Mouse (Mus musculus): ENCODE measurements around the gene Fblim1. TPM values are rescaled to one million over a fixed set of nuclear protein-coding genes. Genes with fewer than 3 reads are reported as not detected.

The Fblim1 gene
- polyA plus RNA-seq, 1 experiment from 2014 or later, result 24.0 TPM

DNA sequence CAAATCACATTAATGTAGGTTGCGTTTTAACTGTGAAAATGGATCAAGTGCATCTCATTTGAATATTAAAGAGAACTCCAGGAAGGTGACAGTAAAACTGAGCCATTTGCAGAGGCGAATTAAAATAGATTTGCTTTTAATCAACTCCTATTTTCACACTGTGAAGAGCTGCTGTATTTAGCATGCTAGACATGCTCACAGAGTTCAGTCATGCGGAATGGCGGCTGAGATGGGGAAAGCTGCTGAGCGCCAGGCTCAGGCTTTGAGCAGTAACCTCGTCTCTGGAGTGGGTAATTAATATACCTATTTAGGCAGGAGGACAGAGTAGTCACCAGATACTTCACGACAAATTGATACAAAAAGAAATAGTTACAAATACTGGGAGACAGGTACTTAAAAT, 64.0 kb downstream of the Fblim1 start:
- Histone ChIP-seq H3K36me3 (no peaks in the 10 kb centered on the region), H3K27me3 (no peaks in the 10 kb centered on the region), H3K4me3 (replicated peaks) (no peak overlapping the region), H3K9me3 (no peaks in the 10 kb centered on the region), H3K4me1 (replicated peaks) (peaks cover 39% of the 10 kb centered on the region), H3K27ac (peak overlapping the region; percentile 53), H3K9ac (replicated peaks) (no peak overlapping the region), H3K4me2 (replicated peaks) (no peak overlapping the region)
- 9% methylated on average over 7 of the region's 7 CpGs for WGBS
- no peak for ATAC-seq

DNA sequence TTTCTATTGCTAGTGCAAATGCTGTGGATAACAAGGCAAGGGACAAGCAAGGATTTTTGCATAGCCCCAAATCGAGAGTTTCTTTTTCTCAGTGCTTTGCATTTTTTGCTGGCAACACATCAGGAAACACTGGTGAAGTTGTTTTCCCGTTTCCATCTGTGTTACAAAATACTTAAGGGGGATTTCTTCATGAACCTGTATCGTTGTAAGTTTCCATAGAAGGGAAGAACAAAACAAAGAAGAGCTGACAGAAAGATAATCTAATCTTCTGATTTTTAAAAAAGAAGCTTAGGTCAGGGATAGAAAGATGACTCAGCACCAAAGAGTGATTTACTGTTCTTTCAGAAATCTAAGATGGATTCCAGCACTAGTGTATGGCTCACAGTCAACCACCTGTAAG, 65.1 kb downstream of the Fblim1 start:
- Histone ChIP-seq H3K4me1 (replicated peaks) (peaks cover 39% of the 10 kb centered on the region), H3K9me3 (no peaks in the 10 kb centered on the region), H3K4me2 (replicated peaks) (no peak overlapping the region), H3K4me3 (replicated peaks) (no peak overlapping the region), H3K9ac (replicated peaks) (no peak overlapping the region), H3K36me3 (no peaks in the 10 kb centered on the region), H3K27ac (no peak overlapping the region), H3K27me3 (no peaks in the 10 kb centered on the region)
- 85% methylated on average over 3 of the region's 3 CpGs for WGBS
- ATAC-seq, result no peak

DNA sequence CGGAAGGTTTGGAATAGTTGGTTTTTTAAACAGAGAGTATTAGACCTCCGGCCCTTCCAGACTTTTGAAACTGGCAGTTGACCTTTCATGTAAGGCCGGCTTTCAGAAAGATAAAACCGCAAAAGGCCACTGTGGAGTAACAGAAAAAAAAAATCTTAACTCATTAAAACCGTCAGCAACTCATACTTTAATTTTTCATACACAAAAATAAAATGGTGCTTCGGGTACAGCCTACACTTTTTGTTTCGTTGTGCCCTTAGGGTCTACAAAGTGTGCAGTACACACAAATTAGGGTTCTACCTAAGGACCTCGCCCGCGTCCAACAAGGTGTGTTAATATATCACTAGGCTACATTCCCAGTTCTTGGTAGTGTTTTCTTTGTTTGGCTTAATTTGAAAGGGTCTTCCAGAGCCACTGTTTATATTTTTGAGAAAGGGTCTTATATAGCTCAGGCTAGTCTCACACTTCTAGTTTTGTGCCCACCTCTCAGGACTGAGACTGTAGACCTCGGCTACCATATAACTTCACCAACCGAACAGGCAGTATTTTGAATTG, 66.6 kb downstream of the Fblim1 start:
- H3K27me3 ChIP-seq, result no peaks in the 10 kb centered on the region
- H3K36me3 ChIP-seq, result no peaks in the 10 kb centered on the region
- no peak for ATAC-seq
- peaks cover 43% of the 10 kb centered on the region for H3K4me1 ChIP-seq (replicated peaks)
- peak overlapping the region; percentile 98 for H3K27ac ChIP-seq
- H3K4me2 ChIP-seq (replicated peaks), result peak overlapping the region; percentile 90
- peak overlapping the region; percentile 76 for H3K9ac ChIP-seq (replicated peaks)
- H3K4me3 ChIP-seq (replicated peaks), result peak overlapping the region; percentile 96
- WGBS, result 50% methylated on average over 12 of the region's 12 CpGs
- no peaks in the 10 kb centered on the region for H3K9me3 ChIP-seq

DNA sequence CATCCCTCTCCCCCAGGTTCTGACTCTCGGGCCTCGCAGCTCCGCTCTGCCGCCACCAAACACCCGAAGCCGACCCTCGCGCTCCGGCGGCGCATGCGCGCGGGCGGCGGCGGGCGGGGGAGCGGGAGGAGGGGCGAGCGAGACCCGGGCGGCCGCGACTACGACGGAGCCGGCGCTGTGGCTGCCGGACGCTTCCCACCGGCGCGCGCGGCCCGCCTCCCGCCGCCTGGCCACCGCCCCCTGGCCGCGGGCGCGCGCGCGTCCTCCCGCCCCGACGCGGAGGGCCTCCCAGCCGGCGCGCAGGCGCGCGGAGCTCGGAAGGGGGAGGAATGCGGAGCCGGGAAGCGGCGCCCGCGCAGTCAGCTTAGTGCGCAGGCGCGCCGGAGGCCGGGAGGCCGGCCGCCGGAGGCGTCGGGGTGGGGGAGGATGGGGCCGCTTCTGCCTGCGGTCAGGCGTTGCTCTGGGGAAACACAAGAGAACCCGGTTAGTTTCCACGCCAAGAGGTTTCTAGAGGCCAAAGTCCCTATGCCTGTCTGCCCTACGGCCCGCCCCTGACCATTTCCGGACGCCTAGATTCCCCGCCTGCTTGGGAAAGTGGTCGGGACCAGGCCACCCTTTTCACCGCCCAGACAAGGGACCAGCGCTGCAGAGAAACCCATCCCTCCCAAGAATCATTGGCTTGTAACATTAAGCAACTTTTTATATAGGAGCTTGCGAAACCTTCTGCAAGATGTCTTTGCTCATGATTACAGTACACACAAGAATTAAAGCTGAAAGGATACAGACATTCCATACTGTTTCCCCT, 67.3 kb downstream of the Fblim1 start, which contains the start of gene Spen:
Gene Spen, minus strand, starts transcription at position 190 of the 805 bp plus-strand sequence.
- Histone ChIP-seq H3K9me3 (no peaks in the 10 kb centered on the region), H3K4me1 (replicated peaks) (peaks cover 48% of the 10 kb centered on the region), H3K4me3 (replicated peaks) (peak within 1 kb of the TSS; percentile 96), H3K9ac (replicated peaks) (peak within 1 kb of the TSS; percentile 98), H3K27ac (peak within 1 kb of the TSS; percentile 98), H3K36me3 (no peaks in the 10 kb centered on the region), H3K4me2 (replicated peaks) (peak within 1 kb of the TSS; percentile 90), H3K27me3 (no peaks in the 10 kb centered on the region)
- under 1% methylated on average over 85 of the region's 88 CpGs for WGBS
- ATAC-seq, result peak; percentile 81

DNA sequence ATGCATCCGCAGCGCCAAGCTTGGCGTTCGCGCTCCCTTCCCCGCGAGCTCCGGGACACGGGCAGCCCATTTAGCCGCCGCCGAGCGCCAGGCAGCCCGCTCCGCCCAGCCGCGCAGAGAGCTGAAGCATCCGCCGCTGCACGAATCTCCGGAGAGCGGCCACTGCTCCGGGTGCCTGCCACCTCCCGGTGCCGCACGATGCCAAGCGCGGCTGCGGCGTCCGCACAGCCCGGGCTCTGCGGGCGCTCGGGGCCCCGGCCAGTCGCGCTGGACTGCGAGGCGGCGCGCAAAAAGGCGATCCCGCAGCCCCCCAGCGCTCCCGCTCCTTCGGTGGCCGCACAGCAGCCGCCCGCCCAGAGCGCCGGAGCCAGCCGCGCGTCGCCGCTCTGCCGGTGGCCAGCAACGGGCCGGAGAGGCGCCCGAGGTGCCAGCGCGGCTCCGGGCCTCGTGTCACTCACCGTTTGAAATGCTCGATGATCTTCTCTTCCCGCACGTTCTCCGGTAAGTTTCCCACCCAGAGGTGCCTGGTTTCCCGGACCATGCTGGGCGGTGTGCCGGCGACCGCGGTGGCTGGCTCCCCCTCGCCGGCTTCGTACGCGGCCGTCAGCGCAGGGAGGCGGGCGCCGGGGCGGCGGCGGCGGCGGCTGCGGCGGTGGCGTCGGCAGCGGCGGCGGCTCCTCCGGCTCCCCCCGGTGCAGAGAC, 68.0 kb downstream of the Fblim1 start:
- peak overlapping the region; percentile 96 for H3K4me3 ChIP-seq (replicated peaks)
- no peaks in the 10 kb centered on the region for H3K36me3 ChIP-seq
- under 1% methylated on average over 85 of the region's 101 CpGs for WGBS
- H3K27me3 ChIP-seq, result no peaks in the 10 kb centered on the region
- H3K9ac ChIP-seq (replicated peaks), result peak overlapping the region; percentile 98
- ATAC-seq, result peak; percentile 32
- H3K27ac ChIP-seq, result peak overlapping the region; percentile 98
- H3K4me1 ChIP-seq (replicated peaks), result peaks cover 55% of the 10 kb centered on the region
- peak overlapping the region; percentile 90 for H3K4me2 ChIP-seq (replicated peaks)
- no peaks in the 10 kb centered on the region for H3K9me3 ChIP-seq

DNA sequence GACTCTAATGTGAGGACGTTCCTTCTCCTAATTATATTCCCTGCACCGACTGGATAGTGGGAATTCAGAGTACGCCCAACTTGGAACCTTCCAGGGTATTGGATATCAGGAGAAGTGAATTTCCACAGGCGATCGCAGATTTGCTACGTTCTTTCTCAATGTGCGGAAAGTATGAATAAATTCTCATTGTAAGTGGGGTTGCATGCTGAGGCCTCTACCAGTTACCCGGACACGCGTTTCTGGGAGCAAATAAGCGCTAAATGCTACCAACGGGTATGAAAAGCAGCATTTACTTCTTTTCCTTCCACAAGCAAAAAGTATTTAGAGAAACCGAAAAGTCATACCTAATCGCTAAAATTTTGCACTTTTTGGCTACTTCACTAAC, 68.7 kb downstream of the Fblim1 start:
- H3K4me1 ChIP-seq (replicated peaks), result peaks cover 56% of the 10 kb centered on the region

DNA sequence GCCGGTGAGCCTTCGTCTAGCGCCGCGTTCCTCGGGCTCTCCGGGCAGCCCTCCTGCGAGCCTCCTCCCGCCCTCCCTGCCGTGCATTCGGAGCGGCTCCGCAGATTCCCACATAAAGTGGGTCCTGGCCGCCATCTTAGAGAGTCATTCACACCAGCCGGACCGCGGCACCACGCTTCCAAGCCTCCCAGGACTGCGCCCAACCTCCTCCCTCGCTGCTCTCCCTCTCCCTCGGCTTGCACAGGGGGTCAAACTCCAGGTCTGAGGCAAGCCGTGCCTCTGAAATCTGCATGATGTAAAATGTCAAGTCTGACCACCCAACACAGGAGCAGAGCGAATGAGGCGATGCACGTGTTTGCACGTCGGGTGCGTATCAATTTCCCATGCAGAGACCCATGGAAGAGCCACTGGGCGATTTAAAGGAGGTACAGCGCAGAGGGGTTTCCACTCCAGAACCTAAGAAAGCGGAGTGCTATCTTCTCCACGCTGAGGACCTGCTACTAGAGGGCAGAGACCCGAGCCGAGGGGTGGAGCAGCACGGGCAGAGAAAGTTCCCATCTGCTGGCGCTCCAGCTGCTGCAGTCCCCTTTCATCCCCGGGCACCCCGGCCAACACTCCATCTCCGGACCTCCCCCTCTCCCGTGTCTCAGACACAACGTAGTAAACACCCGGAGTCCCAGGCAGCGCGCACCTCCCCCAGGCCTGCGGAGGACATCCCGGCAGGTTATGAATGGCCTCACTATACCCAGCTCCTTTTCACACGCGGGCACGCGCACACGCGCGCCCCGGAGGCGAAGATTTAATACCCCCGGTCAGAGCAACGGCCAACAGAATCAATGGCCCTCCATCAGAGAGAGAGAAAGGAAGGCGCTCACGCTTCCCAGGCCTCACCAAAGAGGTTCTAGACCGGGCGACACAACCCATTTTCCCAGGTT, 69.3 kb downstream of the Fblim1 start:
- peaks cover 53% of the 10 kb centered on the region for H3K4me1 ChIP-seq (replicated peaks)

More for the DNA sequence above, 68.7 kb downstream of the Fblim1 start:
- WGBS, result under 1% methylated on average over 14 of the region's 14 CpGs
- peak overlapping the region; percentile 98 for H3K9ac ChIP-seq (replicated peaks)
- H3K27me3 ChIP-seq, result no peaks in the 10 kb centered on the region
- peak overlapping the region; percentile 96 for H3K4me3 ChIP-seq (replicated peaks)
- H3K27ac ChIP-seq, result peak overlapping the region; percentile 98
- no peaks in the 10 kb centered on the region for H3K36me3 ChIP-seq
- H3K4me2 ChIP-seq (replicated peaks), result peak overlapping the region; percentile 90
- H3K9me3 ChIP-seq, result no peaks in the 10 kb centered on the region
- no peak for ATAC-seq

DNA sequence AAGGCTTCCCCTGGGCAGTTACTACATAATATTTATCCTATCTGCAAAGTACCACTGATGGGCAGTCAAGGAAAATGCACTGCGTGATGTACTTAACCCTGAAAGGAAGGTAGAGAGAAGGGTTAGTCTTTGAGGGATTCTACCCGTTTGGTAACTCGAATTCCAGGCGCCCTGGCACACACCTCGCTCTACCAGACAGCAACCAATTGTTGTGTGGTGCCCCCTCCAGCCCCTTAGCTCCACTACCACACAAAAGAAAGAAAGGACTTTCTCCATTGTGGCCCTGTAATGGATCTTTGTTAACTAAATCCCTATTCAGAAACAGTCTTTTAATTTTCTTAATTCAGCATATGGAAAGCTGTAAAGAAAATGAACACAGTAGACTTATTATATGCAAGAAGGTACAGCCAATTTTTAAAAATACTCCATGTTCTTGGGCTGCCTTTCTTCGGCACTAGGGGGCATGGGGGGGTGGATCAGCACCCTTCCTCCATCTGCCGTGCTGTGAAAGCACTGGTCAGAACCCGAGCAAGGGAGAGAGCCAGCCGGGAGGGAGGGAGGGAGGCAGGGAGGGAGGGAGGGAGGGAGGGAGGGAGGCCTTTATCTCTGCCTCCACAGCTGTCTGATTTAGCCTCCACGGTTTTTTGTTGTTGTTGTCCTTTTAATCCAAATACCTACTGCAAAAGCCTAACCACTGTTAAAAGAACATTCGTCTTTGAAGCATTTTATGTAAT, 70.8 kb downstream of the Fblim1 start:
- Histone ChIP-seq H3K4me2 (replicated peaks) (peak overlapping the region; percentile 90), H3K36me3 (peaks cover 3% of the 10 kb centered on the region; the same call in 1 of the 2 replicates), H3K9me3 (no peaks in the 10 kb centered on the region), H3K4me3 (replicated peaks) (peak overlapping the region; percentile 96), H3K9ac (replicated peaks) (peak overlapping the region; percentile 98), H3K27me3 (no peaks in the 10 kb centered on the region), H3K4me1 (replicated peaks) (peaks cover 51% of the 10 kb centered on the region), H3K27ac (peak overlapping the region; percentile 98)
- 4% methylated on average over 10 of the region's 11 CpGs for WGBS
- ATAC-seq, result peak; percentile 53

More for the DNA sequence above, 69.3 kb downstream of the Fblim1 start:
- H3K4me2 ChIP-seq (replicated peaks), result peak overlapping the region; percentile 90
- WGBS, result under 1% methylated on average over 61 of the region's 61 CpGs
- H3K4me3 ChIP-seq (replicated peaks), result peak overlapping the region; percentile 96
- H3K36me3 ChIP-seq, result no peaks in the 10 kb centered on the region
- peak; percentile 74 for ATAC-seq
- H3K27me3 ChIP-seq, result no peaks in the 10 kb centered on the region
- peak overlapping the region; percentile 98 for H3K9ac ChIP-seq (replicated peaks)
- H3K27ac ChIP-seq, result peak overlapping the region; percentile 98
- no peaks in the 10 kb centered on the region for H3K9me3 ChIP-seq

DNA sequence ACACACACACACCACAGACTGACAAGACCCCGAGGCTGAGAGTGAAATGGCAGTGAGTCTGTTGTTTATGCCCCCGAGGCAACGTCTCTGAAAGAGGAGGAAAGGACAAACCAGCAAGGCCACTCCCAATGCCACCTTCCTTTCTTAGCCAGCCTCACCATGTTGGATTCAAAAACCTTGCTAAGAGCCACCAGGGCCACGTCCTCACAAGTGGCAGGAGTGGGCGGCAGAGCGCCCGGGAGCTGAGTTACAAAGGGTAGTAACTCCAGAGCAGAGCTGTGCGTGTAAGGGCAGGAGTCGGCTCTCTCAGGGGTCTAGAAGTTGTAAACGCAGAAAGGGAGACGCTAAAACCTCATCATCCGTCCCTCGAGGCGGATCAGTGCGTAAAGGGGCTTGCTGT, 74.9 kb downstream of the Fblim1 start:
- Histone ChIP-seq H3K4me2 (replicated peaks) (no peak overlapping the region), H3K27ac (no peak overlapping the region), H3K36me3 (peaks cover 8% of the 10 kb centered on the region; the same call in 1 of the 2 replicates), H3K4me3 (replicated peaks) (no peak overlapping the region), H3K9ac (replicated peaks) (no peak overlapping the region), H3K9me3 (no peaks in the 10 kb centered on the region), H3K4me1 (replicated peaks) (peaks cover 46% of the 10 kb centered on the region), H3K27me3 (no peaks in the 10 kb centered on the region)
- ATAC-seq, result no peak
- 86% methylated on average over 15 of the region's 15 CpGs for WGBS

DNA sequence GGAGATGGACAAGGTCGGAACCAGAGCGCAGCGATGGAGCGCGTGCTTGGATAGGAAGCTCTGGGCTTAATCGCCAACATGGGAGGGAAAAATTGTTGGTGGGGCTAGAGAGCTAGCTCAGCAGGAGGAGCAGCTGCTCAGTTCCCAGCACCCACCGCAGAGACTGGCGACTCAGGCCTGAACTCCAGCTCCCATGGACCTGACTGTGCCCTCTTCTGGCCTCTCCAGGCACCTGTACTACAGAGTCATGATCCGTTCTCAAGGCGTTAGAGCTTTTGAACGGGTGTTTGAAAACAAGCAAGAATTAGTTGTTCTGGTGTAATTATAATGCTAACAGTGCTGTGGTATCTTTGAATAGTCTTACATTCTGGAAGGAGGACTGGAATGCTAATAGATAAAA, 77.0 kb downstream of the Fblim1 start:
- ATAC-seq, result no peak
- H3K27me3 ChIP-seq, result no peaks in the 10 kb centered on the region
- 93% methylated on average over 11 of the region's 11 CpGs for WGBS
- peaks cover 8% of the 10 kb centered on the region; the same call in 1 of the 2 replicates for H3K36me3 ChIP-seq
- no peak overlapping the region for H3K27ac ChIP-seq
- no peak overlapping the region for H3K9ac ChIP-seq (replicated peaks)
- H3K4me3 ChIP-seq (replicated peaks), result no peak overlapping the region
- H3K4me2 ChIP-seq (replicated peaks), result no peak overlapping the region
- H3K4me1 ChIP-seq (replicated peaks), result peaks cover 30% of the 10 kb centered on the region
- no peaks in the 10 kb centered on the region for H3K9me3 ChIP-seq

All from midbrain, embryonic 13.5 days (tissue).